Mouse (Mus musculus): ENCODE data around the gene Agmo. TPM values are rescaled to one million over a fixed set of nuclear protein-coding genes. Genes with fewer than 3 reads are reported as not detected.

Gene Agmo
- polyA plus RNA-seq, 1 experiment from 2014 or later: 0.49 TPM

GRCm38 (mm10) chr12:37565882-37566596 lies 324.6 kb downstream of the Agmo start:
- Histone ChIP-seq H3K9me3 (ENCODE audit: control insufficient read depth, low read length) (no peaks in the 10 kb centered on the region), H3K4me3 (ENCODE audit: control insufficient read depth in 1 of 2, insufficient read depth in 1 of 2, low read depth in 1 of 2, low read length in 2 of 2) (no peak overlapping the region), H3K4me2 (ENCODE audit: low read length) (no peak overlapping the region), H3K9ac (ENCODE audit: low read length) (no peak overlapping the region), H3K27ac (replicated peaks in 1 of 2; ENCODE audit: control insufficient read depth in 1 of 2, insufficient read depth in 1 of 2, low read depth in 2 of 2, low read length in 2 of 2) (no peak overlapping the region), H3K4me1 (ENCODE audit: control insufficient read depth in 2 of 2, insufficient read depth in 2 of 2, low read length in 2 of 2) (no peaks in the 10 kb centered on the region), H3K36me3 (ENCODE audit: control insufficient read depth, insufficient read depth, low read length) (no peaks in the 10 kb centered on the region), H3K27me3 (ENCODE audit: control insufficient read depth, insufficient read depth, low read length) (no peaks in the 10 kb centered on the region)
- no peak for ATAC-seq (ENCODE audit: insufficient number of reproducible peaks, insufficient read depth, low FRiP score, low read depth)
- 74% methylated on average over 5 of the region's 5 CpGs for WGBS

GRCm38 (mm10) chr12:37571922-37572321 lies 330.5 kb downstream of the Agmo start:
- Histone ChIP-seq H3K27me3 (ENCODE audit: control insufficient read depth, insufficient read depth, low read length) (no peaks in the 10 kb centered on the region), H3K4me3 (ENCODE audit: control insufficient read depth in 1 of 2, insufficient read depth in 1 of 2, low read depth in 1 of 2, low read length in 2 of 2) (no peak overlapping the region), H3K36me3 (ENCODE audit: control insufficient read depth, insufficient read depth, low read length) (no peaks in the 10 kb centered on the region), H3K4me2 (ENCODE audit: low read length) (no peak overlapping the region), H3K9ac (ENCODE audit: low read length) (no peak overlapping the region), H3K9me3 (ENCODE audit: control insufficient read depth, low read length) (no peaks in the 10 kb centered on the region), H3K4me1 (ENCODE audit: control insufficient read depth in 2 of 2, insufficient read depth in 2 of 2, low read length in 2 of 2) (no peaks in the 10 kb centered on the region), H3K27ac (replicated peaks in 1 of 2; ENCODE audit: control insufficient read depth in 1 of 2, insufficient read depth in 1 of 2, low read depth in 2 of 2, low read length in 2 of 2) (no peak overlapping the region)
- ATAC-seq (ENCODE audit: insufficient number of reproducible peaks, insufficient read depth, low FRiP score, low read depth): no peak
- WGBS: 69% methylated on average over 3 of the region's 3 CpGs

- Histone ChIP-seq H3K4me3 (ENCODE audit: control insufficient read depth in 1 of 2, insufficient read depth in 1 of 2, low read depth in 1 of 2, low read length in 2 of 2) (no peak overlapping the region), H3K9me3 (ENCODE audit: control insufficient read depth, low read length) (no peaks in the 10 kb centered on the region), H3K9ac (ENCODE audit: low read length) (no peak overlapping the region), H3K27me3 (ENCODE audit: control insufficient read depth, insufficient read depth, low read length) (no peaks in the 10 kb centered on the region), H3K4me2 (ENCODE audit: low read length) (no peak overlapping the region), H3K27ac (replicated peaks in 1 of 2; ENCODE audit: control insufficient read depth in 1 of 2, insufficient read depth in 1 of 2, low read depth in 2 of 2, low read length in 2 of 2) (no peak overlapping the region), H3K4me1 (ENCODE audit: control insufficient read depth in 2 of 2, insufficient read depth in 2 of 2, low read length in 2 of 2) (no peaks in the 10 kb centered on the region), H3K36me3 (ENCODE audit: control insufficient read depth, insufficient read depth, low read length) (no peaks in the 10 kb centered on the region)
- no peak for ATAC-seq (ENCODE audit: insufficient number of reproducible peaks, insufficient read depth, low FRiP score, low read depth)
- 80% methylated on average over 8 of the region's 8 CpGs for WGBS
These were observed 341.3 kb downstream of the Agmo start for GRCm38 (mm10) chr12:37582777-37583176.

- Histone ChIP-seq H3K27me3 (ENCODE audit: control insufficient read depth, insufficient read depth, low read length) (no peaks in the 10 kb centered on the region), H3K4me1 (ENCODE audit: control insufficient read depth in 2 of 2, insufficient read depth in 2 of 2, low read length in 2 of 2) (no peaks in the 10 kb centered on the region), H3K4me3 (ENCODE audit: control insufficient read depth in 1 of 2, insufficient read depth in 1 of 2, low read depth in 1 of 2, low read length in 2 of 2) (no peak overlapping the region), H3K9me3 (ENCODE audit: control insufficient read depth, low read length) (no peaks in the 10 kb centered on the region), H3K27ac (replicated peaks in 1 of 2; ENCODE audit: control insufficient read depth in 1 of 2, insufficient read depth in 1 of 2, low read depth in 2 of 2, low read length in 2 of 2) (no peak overlapping the region), H3K4me2 (ENCODE audit: low read length) (no peak overlapping the region), H3K9ac (ENCODE audit: low read length) (no peak overlapping the region), H3K36me3 (ENCODE audit: control insufficient read depth, insufficient read depth, low read length) (no peaks in the 10 kb centered on the region)
- 71% methylated on average over 3 of the region's 3 CpGs for WGBS
- no peak for ATAC-seq (ENCODE audit: insufficient number of reproducible peaks, insufficient read depth, low FRiP score, low read depth)
These were observed 351.4 kb downstream of the Agmo start for GRCm38 (mm10) chr12:37592853-37593252.

GRCm38 (mm10) chr12:37612837-37613236 lies 371.4 kb downstream of the Agmo start:
- Histone ChIP-seq H3K4me1 (ENCODE audit: control insufficient read depth in 2 of 2, insufficient read depth in 2 of 2, low read length in 2 of 2) (no peaks in the 10 kb centered on the region), H3K27me3 (ENCODE audit: control insufficient read depth, insufficient read depth, low read length) (no peaks in the 10 kb centered on the region), H3K9me3 (ENCODE audit: control insufficient read depth, low read length) (no peaks in the 10 kb centered on the region), H3K27ac (replicated peaks in 1 of 2; ENCODE audit: control insufficient read depth in 1 of 2, insufficient read depth in 1 of 2, low read depth in 2 of 2, low read length in 2 of 2) (no peak overlapping the region), H3K4me3 (ENCODE audit: control insufficient read depth in 1 of 2, insufficient read depth in 1 of 2, low read depth in 1 of 2, low read length in 2 of 2) (no peak overlapping the region), H3K9ac (ENCODE audit: low read length) (no peak overlapping the region), H3K36me3 (ENCODE audit: control insufficient read depth, insufficient read depth, low read length) (no peaks in the 10 kb centered on the region), H3K4me2 (ENCODE audit: low read length) (no peak overlapping the region)
- WGBS: 90% methylated on average over 4 of the region's 4 CpGs
- ATAC-seq (ENCODE audit: insufficient number of reproducible peaks, insufficient read depth, low FRiP score, low read depth): no peak

GRCm38 (mm10) chr12:37614769-37615168 lies 373.3 kb downstream of the Agmo start:
- WGBS: 77% methylated on average over 2 of the region's 2 CpGs
- Histone ChIP-seq H3K4me3 (ENCODE audit: control insufficient read depth in 1 of 2, insufficient read depth in 1 of 2, low read depth in 1 of 2, low read length in 2 of 2) (no peak overlapping the region), H3K36me3 (ENCODE audit: control insufficient read depth, insufficient read depth, low read length) (no peaks in the 10 kb centered on the region), H3K27ac (replicated peaks in 1 of 2; ENCODE audit: control insufficient read depth in 1 of 2, insufficient read depth in 1 of 2, low read depth in 2 of 2, low read length in 2 of 2) (no peak overlapping the region), H3K9me3 (ENCODE audit: control insufficient read depth, low read length) (no peaks in the 10 kb centered on the region), H3K4me2 (ENCODE audit: low read length) (no peak overlapping the region), H3K9ac (ENCODE audit: low read length) (no peak overlapping the region), H3K27me3 (ENCODE audit: control insufficient read depth, insufficient read depth, low read length) (no peaks in the 10 kb centered on the region), H3K4me1 (ENCODE audit: control insufficient read depth in 2 of 2, insufficient read depth in 2 of 2, low read length in 2 of 2) (no peaks in the 10 kb centered on the region)
- no peak for ATAC-seq (ENCODE audit: insufficient number of reproducible peaks, insufficient read depth, low FRiP score, low read depth)

GRCm38 (mm10) chr12:37624078-37624477 lies 382.6 kb downstream of the Agmo start:
- Histone ChIP-seq H3K27ac (replicated peaks in 1 of 2; ENCODE audit: control insufficient read depth in 1 of 2, insufficient read depth in 1 of 2, low read depth in 2 of 2, low read length in 2 of 2) (no peak overlapping the region), H3K9ac (ENCODE audit: low read length) (no peak overlapping the region), H3K4me3 (ENCODE audit: control insufficient read depth in 1 of 2, insufficient read depth in 1 of 2, low read depth in 1 of 2, low read length in 2 of 2) (no peak overlapping the region), H3K4me1 (ENCODE audit: control insufficient read depth in 2 of 2, insufficient read depth in 2 of 2, low read length in 2 of 2) (no peaks in the 10 kb centered on the region), H3K9me3 (ENCODE audit: control insufficient read depth, low read length) (no peaks in the 10 kb centered on the region), H3K4me2 (ENCODE audit: low read length) (no peak overlapping the region), H3K27me3 (ENCODE audit: control insufficient read depth, insufficient read depth, low read length) (no peaks in the 10 kb centered on the region), H3K36me3 (ENCODE audit: control insufficient read depth, insufficient read depth, low read length) (no peaks in the 10 kb centered on the region)
- ATAC-seq (ENCODE audit: insufficient number of reproducible peaks, insufficient read depth, low FRiP score, low read depth): no peak

All from heart, embryonic 14.5 days (tissue).